Mouse (Mus musculus) bone marrow macrophage, adult 2 months (primary cell): ENCODE measurements around the gene Hes6. TPM values are rescaled to one million over a fixed set of nuclear protein-coding genes. Genes with fewer than 3 reads are reported as not detected.

ENCODE experiments used
- H3K27ac ChIP-seq: 2 replicates; pipeline ENCODE4 v1.5.1; 2012; ENCODE audit warnings: low read depth, low read length; ENCODE audit not compliant: insufficient read depth
- H3K4me1 ChIP-seq: 2 replicates; pipeline ENCODE4 v1.6.1; 2012; ENCODE audit warnings: low read length; ENCODE audit not compliant: control insufficient read depth, insufficient read depth
- H3K4me3 ChIP-seq: 2 replicates; pipeline ENCODE4 v1.5.1; 2012; ENCODE audit warnings: mild to moderate bottlenecking, low read length, moderate library complexity; ENCODE audit not compliant: insufficient read depth
- CTCF ChIP-seq: IDR thresholded peaks from 2 replicates; pipeline ENCODE4 v1.5.1; 2012; ENCODE audit warnings: low read depth, mild to moderate bottlenecking, low read length, moderate library complexity
- POLR2A ChIP-seq: IDR thresholded peaks from 2 replicates; pipeline ENCODE4 v1.6.1; 2012; ENCODE audit warnings: mild to moderate bottlenecking, low read depth, low read length, borderline replicate concordance
- polyA plus RNA-seq: library from polyadenylated mRNA; stranded (reverse); fragments of >200 nt; gene quantifications from 2 replicates; pipeline ENCODE4 v1.2.4, GENCODE M21; 2012; ENCODE audit not compliant: missing spikeins, insufficient read depth, insufficient read length

Gene Hes6
- polyA plus RNA-seq, 1 experiment: 25.3 TPM

- H3K27ac ChIP-seq: no peak overlapping the region
- H3K4me1 ChIP-seq: peaks cover 6% of the 10 kb centered on the region; the same call in 1 of the 2 replicates
- peak overlapping the region; percentile 76 for H3K4me3 ChIP-seq
- TF ChIP-seq CTCF: no peak
- TF ChIP-seq POLR2A: no peak
These were observed 2.1 kb downstream of the Hes6 start for GRCm38 (mm10) chr1:91411631-91412285.

GRCm38 (mm10) chr1:91407819-91408218 lies 6.0 kb downstream of the Hes6 start:
- Histone ChIP-seq H3K4me1 (no peaks in the 10 kb centered on the region), H3K4me3 (no peak overlapping the region), H3K27ac (no peak overlapping the region)
- TF ChIP-seq POLR2A: no peak

GRCm38 (mm10) chr1:91405406-91406169 lies 8.2 kb downstream of the Hes6 start:
- TF ChIP-seq CTCF (no peak), POLR2A (no peak)
- Histone ChIP-seq H3K4me1 (no peaks in the 10 kb centered on the region), H3K27ac (no peak overlapping the region), H3K4me3 (no peak overlapping the region)

GRCm38 (mm10) chr1:91404976-91405375 lies 8.9 kb downstream of the Hes6 start:
- TF ChIP-seq CTCF (no peak), POLR2A (no peak)
- no peaks in the 10 kb centered on the region for H3K4me1 ChIP-seq

GRCm38 (mm10) chr1:91398260-91399062 lies 15.4 kb downstream of the Hes6 start, which contains the start of gene Ilkap:
Gene Ilkap, minus strand, starts transcription at chr1:91398815.
- peaks cover 5% of the 10 kb centered on the region for H3K4me1 ChIP-seq
- H3K27ac ChIP-seq: peak within 1 kb of the TSS; percentile 71
- TF ChIP-seq POLR2A (no peak), CTCF (no peak)
- H3K4me3 ChIP-seq: peak within 1 kb of the TSS; percentile 93

More at GRCm38 (mm10) chr1:91404976-91405375, 8.9 kb downstream of the Hes6 start:
- no peak overlapping the region for H3K4me3 ChIP-seq
- H3K27ac ChIP-seq: no peak overlapping the region

GRCm38 (mm10) chr1:91397927-91398259 lies 15.9 kb downstream of the Hes6 start:
- Histone ChIP-seq H3K4me3 (peak overlapping the region; percentile 93), H3K4me1 (peaks cover 5% of the 10 kb centered on the region), H3K27ac (peak overlapping the region; percentile 39; the same call in 1 of the 2 replicates)
- TF ChIP-seq CTCF (no peak), POLR2A (no peak)

GRCm38 (mm10) chr1:91390369-91390768 lies 23.5 kb downstream of the Hes6 start:
- Histone ChIP-seq H3K4me3 (no peak overlapping the region), H3K27ac (no peak overlapping the region), H3K4me1 (no peaks in the 10 kb centered on the region)
- no peak for TF ChIP-seq CTCF
- no peak for TF ChIP-seq POLR2A

GRCm38 (mm10) chr1:91381091-91381471 lies 32.8 kb downstream of the Hes6 start:
- Histone ChIP-seq H3K27ac (no peak overlapping the region), H3K4me1 (no peaks in the 10 kb centered on the region), H3K4me3 (no peak overlapping the region)
- no peak for TF ChIP-seq CTCF

- TF ChIP-seq POLR2A (no peak), CTCF (no peak)
- Histone ChIP-seq H3K4me1 (no peaks in the 10 kb centered on the region), H3K4me3 (no peak overlapping the region), H3K27ac (no peak overlapping the region)
These were observed 33.3 kb downstream of the Hes6 start for GRCm38 (mm10) chr1:91380453-91381090.

GRCm38 (mm10) chr1:91373414-91373835 lies 40.4 kb downstream of the Hes6 start:
- Histone ChIP-seq H3K27ac (no peak overlapping the region), H3K4me1 (no peaks in the 10 kb centered on the region), H3K4me3 (no peak overlapping the region)
- TF ChIP-seq CTCF: no peak
- no peak for TF ChIP-seq POLR2A
